Mouse (Mus musculus): ENCODE results near the gene Zfp366. TPM values are rescaled to one million over a fixed set of nuclear protein-coding genes. Genes with fewer than 3 reads are reported as not detected.

Gene Zfp366
- polyA plus RNA-seq, 1 experiment from 2014 or later: 0.62 TPM

- no peak for ATAC-seq (ENCODE audit: low read depth)
- H3K27me3 ChIP-seq (ENCODE audit: control insufficient read depth, insufficient read depth, low read length): no peaks in the 10 kb centered on the region
- H3K36me3 ChIP-seq (ENCODE audit: control insufficient read depth, insufficient read depth, low read length): no peaks in the 10 kb centered on the region
- H3K9me3 ChIP-seq (ENCODE audit: control insufficient read depth, low read length): no peaks in the 10 kb centered on the region
- H3K27ac ChIP-seq (ENCODE audit: low read depth, low read length): no peak overlapping the region
- H3K9ac ChIP-seq (replicated peaks; ENCODE audit: low read depth, low read length): no peak overlapping the region
- no peak overlapping the region for H3K4me3 ChIP-seq (ENCODE audit: low read depth, low read length)
- 83% methylated on average over 21 of the region's 21 CpGs for WGBS
- no peak overlapping the region for H3K4me2 ChIP-seq (ENCODE audit: low read depth, low read length)
- H3K4me1 ChIP-seq (ENCODE audit: control insufficient read depth, insufficient read depth, low read length): no peaks in the 10 kb centered on the region
Observed at GRCm38 (mm10) chr13:99245916-99246460, 61.4 kb downstream of the Zfp366 start.

GRCm38 (mm10) chr13:99250806-99251205 is 66.2 kb downstream of the Zfp366 start:
- Histone ChIP-seq H3K36me3 (ENCODE audit: control insufficient read depth, insufficient read depth, low read length) (no peaks in the 10 kb centered on the region), H3K27ac (ENCODE audit: low read depth, low read length) (no peak overlapping the region), H3K4me2 (ENCODE audit: low read depth, low read length) (no peak overlapping the region), H3K4me3 (ENCODE audit: low read depth, low read length) (no peak overlapping the region), H3K27me3 (ENCODE audit: control insufficient read depth, insufficient read depth, low read length) (no peaks in the 10 kb centered on the region), H3K9ac (replicated peaks; ENCODE audit: low read depth, low read length) (no peak overlapping the region), H3K9me3 (ENCODE audit: control insufficient read depth, low read length) (no peaks in the 10 kb centered on the region), H3K4me1 (ENCODE audit: control insufficient read depth, insufficient read depth, low read length) (no peaks in the 10 kb centered on the region)
- 93% methylated on average over 2 of the region's 2 CpGs for WGBS
- ATAC-seq (ENCODE audit: low read depth): no peak

- no peak for ATAC-seq (ENCODE audit: low read depth)
- Histone ChIP-seq H3K27ac (ENCODE audit: low read depth, low read length) (no peak overlapping the region), H3K9me3 (ENCODE audit: control insufficient read depth, low read length) (no peaks in the 10 kb centered on the region), H3K27me3 (ENCODE audit: control insufficient read depth, insufficient read depth, low read length) (no peaks in the 10 kb centered on the region), H3K4me2 (ENCODE audit: low read depth, low read length) (no peak overlapping the region), H3K36me3 (ENCODE audit: control insufficient read depth, insufficient read depth, low read length) (no peaks in the 10 kb centered on the region), H3K4me3 (ENCODE audit: low read depth, low read length) (no peak overlapping the region), H3K9ac (replicated peaks; ENCODE audit: low read depth, low read length) (no peak overlapping the region), H3K4me1 (ENCODE audit: control insufficient read depth, insufficient read depth, low read length) (no peaks in the 10 kb centered on the region)
Observed at GRCm38 (mm10) chr13:99254215-99254614, 69.6 kb downstream of the Zfp366 start.

GRCm38 (mm10) chr13:99254781-99255180 is 70.2 kb downstream of the Zfp366 start:
- no peak for ATAC-seq (ENCODE audit: low read depth)
- WGBS: 44% methylated on average over 3 of the region's 3 CpGs
- no peaks in the 10 kb centered on the region for H3K36me3 ChIP-seq (ENCODE audit: control insufficient read depth, insufficient read depth, low read length)
- no peaks in the 10 kb centered on the region for H3K9me3 ChIP-seq (ENCODE audit: control insufficient read depth, low read length)
- no peaks in the 10 kb centered on the region for H3K27me3 ChIP-seq (ENCODE audit: control insufficient read depth, insufficient read depth, low read length)
- no peaks in the 10 kb centered on the region for H3K4me1 ChIP-seq (ENCODE audit: control insufficient read depth, insufficient read depth, low read length)
- no peak overlapping the region for H3K4me3 ChIP-seq (ENCODE audit: low read depth, low read length)
- no peak overlapping the region for H3K9ac ChIP-seq (replicated peaks; ENCODE audit: low read depth, low read length)
- no peak overlapping the region for H3K27ac ChIP-seq (ENCODE audit: low read depth, low read length)
- no peak overlapping the region for H3K4me2 ChIP-seq (ENCODE audit: low read depth, low read length)

- H3K27ac ChIP-seq (ENCODE audit: low read depth, low read length): no peak overlapping the region
- H3K4me1 ChIP-seq (ENCODE audit: control insufficient read depth, insufficient read depth, low read length): no peaks in the 10 kb centered on the region
- no peak overlapping the region for H3K4me2 ChIP-seq (ENCODE audit: low read depth, low read length)
- ATAC-seq (ENCODE audit: low read depth): no peak
- no peak overlapping the region for H3K9ac ChIP-seq (replicated peaks; ENCODE audit: low read depth, low read length)
- no peaks in the 10 kb centered on the region for H3K9me3 ChIP-seq (ENCODE audit: control insufficient read depth, low read length)
- H3K4me3 ChIP-seq (ENCODE audit: low read depth, low read length): no peak overlapping the region
- H3K27me3 ChIP-seq (ENCODE audit: control insufficient read depth, insufficient read depth, low read length): no peaks in the 10 kb centered on the region
- WGBS: 93% methylated on average over 4 of the region's 4 CpGs
- H3K36me3 ChIP-seq (ENCODE audit: control insufficient read depth, insufficient read depth, low read length): no peaks in the 10 kb centered on the region
Observed at GRCm38 (mm10) chr13:99256916-99257315, 72.3 kb downstream of the Zfp366 start.

GRCm38 (mm10) chr13:99258677-99259076 is 74.1 kb downstream of the Zfp366 start:
- no peaks in the 10 kb centered on the region for H3K4me1 ChIP-seq (ENCODE audit: control insufficient read depth, insufficient read depth, low read length)
- no peak overlapping the region for H3K9ac ChIP-seq (replicated peaks; ENCODE audit: low read depth, low read length)
- no peak overlapping the region for H3K4me3 ChIP-seq (ENCODE audit: low read depth, low read length)
- 93% methylated on average over 3 of the region's 3 CpGs for WGBS
- H3K4me2 ChIP-seq (ENCODE audit: low read depth, low read length): no peak overlapping the region
- no peaks in the 10 kb centered on the region for H3K27me3 ChIP-seq (ENCODE audit: control insufficient read depth, insufficient read depth, low read length)
- no peaks in the 10 kb centered on the region for H3K36me3 ChIP-seq (ENCODE audit: control insufficient read depth, insufficient read depth, low read length)
- H3K9me3 ChIP-seq (ENCODE audit: control insufficient read depth, low read length): no peaks in the 10 kb centered on the region
- no peak overlapping the region for H3K27ac ChIP-seq (ENCODE audit: low read depth, low read length)
- no peak for ATAC-seq (ENCODE audit: low read depth)

- no peak overlapping the region for H3K4me2 ChIP-seq (ENCODE audit: low read depth, low read length)
- no peaks in the 10 kb centered on the region for H3K9me3 ChIP-seq (ENCODE audit: control insufficient read depth, low read length)
- WGBS: 59% methylated on average over 15 of the region's 15 CpGs
- no peak overlapping the region for H3K9ac ChIP-seq (replicated peaks; ENCODE audit: low read depth, low read length)
- H3K27me3 ChIP-seq (ENCODE audit: control insufficient read depth, insufficient read depth, low read length): no peaks in the 10 kb centered on the region
- H3K36me3 ChIP-seq (ENCODE audit: control insufficient read depth, insufficient read depth, low read length): no peaks in the 10 kb centered on the region
- no peaks in the 10 kb centered on the region for H3K4me1 ChIP-seq (ENCODE audit: control insufficient read depth, insufficient read depth, low read length)
- H3K4me3 ChIP-seq (ENCODE audit: low read depth, low read length): no peak overlapping the region
- ATAC-seq (ENCODE audit: low read depth): no peak
- no peak overlapping the region for H3K27ac ChIP-seq (ENCODE audit: low read depth, low read length)
Observed at GRCm38 (mm10) chr13:99259502-99260174, 75.0 kb downstream of the Zfp366 start.

- H3K4me1 ChIP-seq (ENCODE audit: control insufficient read depth, insufficient read depth, low read length): no peaks in the 10 kb centered on the region
- no peaks in the 10 kb centered on the region for H3K36me3 ChIP-seq (ENCODE audit: control insufficient read depth, insufficient read depth, low read length)
- no peak overlapping the region for H3K27ac ChIP-seq (ENCODE audit: low read depth, low read length)
- no peak overlapping the region for H3K9ac ChIP-seq (replicated peaks; ENCODE audit: low read depth, low read length)
- no peaks in the 10 kb centered on the region for H3K9me3 ChIP-seq (ENCODE audit: control insufficient read depth, low read length)
- no peak overlapping the region for H3K4me2 ChIP-seq (ENCODE audit: low read depth, low read length)
- no peaks in the 10 kb centered on the region for H3K27me3 ChIP-seq (ENCODE audit: control insufficient read depth, insufficient read depth, low read length)
- no peak for ATAC-seq (ENCODE audit: low read depth)
- no peak overlapping the region for H3K4me3 ChIP-seq (ENCODE audit: low read depth, low read length)
- WGBS: 88% methylated on average over 1 of the region's 1 CpGs
Observed at GRCm38 (mm10) chr13:99262406-99262805, 77.8 kb downstream of the Zfp366 start.

- 75% methylated on average over 4 of the region's 4 CpGs for WGBS
- no peak overlapping the region for H3K9ac ChIP-seq (replicated peaks; ENCODE audit: low read depth, low read length)
- H3K27ac ChIP-seq (ENCODE audit: low read depth, low read length): no peak overlapping the region
- no peak overlapping the region for H3K4me3 ChIP-seq (ENCODE audit: low read depth, low read length)
- no peaks in the 10 kb centered on the region for H3K27me3 ChIP-seq (ENCODE audit: control insufficient read depth, insufficient read depth, low read length)
- H3K9me3 ChIP-seq (ENCODE audit: control insufficient read depth, low read length): no peaks in the 10 kb centered on the region
- H3K4me1 ChIP-seq (ENCODE audit: control insufficient read depth, insufficient read depth, low read length): no peaks in the 10 kb centered on the region
- no peak for ATAC-seq (ENCODE audit: low read depth)
- H3K36me3 ChIP-seq (ENCODE audit: control insufficient read depth, insufficient read depth, low read length): no peaks in the 10 kb centered on the region
- no peak overlapping the region for H3K4me2 ChIP-seq (ENCODE audit: low read depth, low read length)
Observed at GRCm38 (mm10) chr13:99263159-99263783, 78.6 kb downstream of the Zfp366 start.

Data from neural tube, embryonic 14.5 days (tissue).